Mouse (Mus musculus) E14TG2a.4 (cell line): ENCODE measurements around the gene Tpi1.
A peak's percentile ranks its signal among the peaks of the same experiment; 100 is the strongest.

ENCODE experiments used
- H3K27me3 ChIP-seq: 2 replicates; pipeline ENCODE4 v1.6.1; 2014; ENCODE audit warnings: low read length, control low read depth; ENCODE audit not compliant: insufficient read depth
- H3K36me3 ChIP-seq: 2 replicates; pipeline ENCODE4 v1.6.1; 2014; ENCODE audit warnings: low read length, control low read depth; ENCODE audit not compliant: insufficient read depth
- H3K4me1 ChIP-seq: replicated peaks from 2 replicates; pipeline ENCODE4 v1.6.1; 2014; ENCODE audit warnings: low read depth, low read length, control low read depth
- H3K4me3 ChIP-seq: replicated peaks from 2 replicates; pipeline ENCODE4 v1.5.1; 2014; ENCODE audit warnings: mild to moderate bottlenecking, low read length
- H3K9me3 ChIP-seq: 2 replicates; pipeline ENCODE4 v1.6.1; 2014; ENCODE audit warnings: low read length, control low read depth
- CTCF ChIP-seq: conservative IDR thresholded peaks from 2 replicates; pipeline ENCODE4 v1.5.1; 2014; ENCODE audit warnings: low read length
- NANOG ChIP-seq: IDR thresholded peaks from 2 replicates; pipeline ENCODE4 v1.6.1; 2014; ENCODE audit warnings: borderline replicate concordance, low read length, mixed read lengths
- POU5F1 ChIP-seq: IDR thresholded peaks from 2 replicates; pipeline ENCODE4 v1.6.1; 2014; ENCODE audit warnings: low read length, borderline replicate concordance

The Tpi1 gene

GRCm38 (mm10) chr6:124779222-124779983 is 34.7 kb downstream of the Tpi1 start, which contains the start of gene Lrrc23:
Lrrc23 (minus strand) TSS chr6:124779727.
- TF ChIP-seq POU5F1, result no peak
- no peak for TF ChIP-seq CTCF
- peak; percentile 4; the same call in 1 of the 2 replicates for TF ChIP-seq NANOG
- H3K4me1 ChIP-seq, result peaks cover 37% of the 10 kb centered on the region
- no peaks in the 10 kb centered on the region for H3K9me3 ChIP-seq
- H3K36me3 ChIP-seq, result no peaks in the 10 kb centered on the region
- peaks cover 42% of the 10 kb centered on the region for H3K27me3 ChIP-seq
- peak within 1 kb of the TSS; percentile 55 for H3K4me3 ChIP-seq

GRCm38 (mm10) chr6:124770511-124770910 is 43.6 kb downstream of the Tpi1 start:
- Histone ChIP-seq H3K9me3 (no peaks in the 10 kb centered on the region), H3K4me1 (peaks cover 59% of the 10 kb centered on the region), H3K4me3 (peak overlapping the region; percentile 32), H3K27me3 (peaks cover 36% of the 10 kb centered on the region), H3K36me3 (no peaks in the 10 kb centered on the region)
- TF ChIP-seq POU5F1, result no peak
- no peak for TF ChIP-seq CTCF
- no peak for TF ChIP-seq NANOG

GRCm38 (mm10) chr6:124770013-124770412 is 44.1 kb downstream of the Tpi1 start:
- peaks cover 59% of the 10 kb centered on the region for H3K4me1 ChIP-seq
- no peaks in the 10 kb centered on the region for H3K9me3 ChIP-seq
- H3K36me3 ChIP-seq, result no peaks in the 10 kb centered on the region
- TF ChIP-seq POU5F1 (no peak), CTCF (no peak), NANOG (no peak)
- H3K27me3 ChIP-seq, result peaks cover 36% of the 10 kb centered on the region
- peak overlapping the region; percentile 79 for H3K4me3 ChIP-seq

GRCm38 (mm10) chr6:124769101-124769765 is 44.9 kb downstream of the Tpi1 start, which contains the start of gene Eno2:
Eno2 (minus strand) TSS chr6:124769673.
- Histone ChIP-seq H3K4me1 (peaks cover 59% of the 10 kb centered on the region), H3K4me3 (peak within 1 kb of the TSS; percentile 79), H3K36me3 (no peaks in the 10 kb centered on the region), H3K27me3 (peaks cover 36% of the 10 kb centered on the region), H3K9me3 (no peaks in the 10 kb centered on the region)
- TF ChIP-seq NANOG, result no peak

- H3K36me3 ChIP-seq, result no peaks in the 10 kb centered on the region
- TF ChIP-seq POU5F1, result no peak
- no peak for TF ChIP-seq CTCF
- no peak for TF ChIP-seq NANOG
- peak overlapping the region; percentile 79 for H3K4me3 ChIP-seq
- no peaks in the 10 kb centered on the region for H3K9me3 ChIP-seq
- H3K4me1 ChIP-seq, result peaks cover 63% of the 10 kb centered on the region
- H3K27me3 ChIP-seq, result peaks cover 38% of the 10 kb centered on the region
Measured at GRCm38 (mm10) chr6:124768704-124769044, 45.4 kb downstream of the Tpi1 start.

GRCm38 (mm10) chr6:124767920-124768703 is 46.0 kb downstream of the Tpi1 start:
- Histone ChIP-seq H3K4me3 (peak overlapping the region; percentile 79), H3K9me3 (no peaks in the 10 kb centered on the region), H3K4me1 (peaks cover 64% of the 10 kb centered on the region), H3K36me3 (no peaks in the 10 kb centered on the region), H3K27me3 (peaks cover 43% of the 10 kb centered on the region)
- TF ChIP-seq POU5F1, result no peak
- no peak for TF ChIP-seq NANOG
- no peak for TF ChIP-seq CTCF

GRCm38 (mm10) chr6:124767536-124767919 is 46.6 kb downstream of the Tpi1 start:
- Histone ChIP-seq H3K36me3 (no peaks in the 10 kb centered on the region), H3K4me1 (peaks cover 68% of the 10 kb centered on the region), H3K9me3 (no peaks in the 10 kb centered on the region), H3K27me3 (peaks cover 48% of the 10 kb centered on the region), H3K4me3 (peak overlapping the region; percentile 79)
- TF ChIP-seq NANOG (no peak), POU5F1 (no peak), CTCF (no peak)

- Histone ChIP-seq H3K27me3 (peaks cover 50% of the 10 kb centered on the region), H3K4me3 (0 out of 2 replicates have a peak overlapping the region, but pooled peaks have one; percentile 61), H3K36me3 (no peaks in the 10 kb centered on the region), H3K9me3 (no peaks in the 10 kb centered on the region), H3K4me1 (peaks cover 66% of the 10 kb centered on the region)
- TF ChIP-seq NANOG (no peak), CTCF (no peak), POU5F1 (no peak)
Measured at GRCm38 (mm10) chr6:124765951-124766350, 48.1 kb downstream of the Tpi1 start.
